Mouse (Mus musculus) gastrocnemius, adult 18-20 months (tissue): ENCODE measurements around the gene Exoc6. TPM values are rescaled to one million over a fixed set of nuclear protein-coding genes. Genes with fewer than 3 reads are reported as not detected.

ENCODE experiments used
- DNase-seq: peaks from one replicate; pipeline ENCODE4 v3.0.0; 2021; ENCODE audit warnings: low spot score
- total RNA-seq, 2 experiments: library from RNA; stranded (reverse); gene quantifications; 2 replicates each; pipeline ENCODE4 v1.2.3; 2021

Exoc6 gene
- total RNA-seq, 2 experiments from 2014 or later = 55.6 to 59.9 TPM

GRCm38 (mm10) chr19:37726585-37726984, 176.4 kb downstream of the Exoc6 start:
- DNase-seq = no peak

GRCm38 (mm10) chr19:37727366-37727765, 177.1 kb downstream of the Exoc6 start:
- DNase-seq = no peak

Other genes with a start within 250 kb of the Exoc6 start
- gene Ide, start 212.6 kb upstream of the Exoc6 start, total RNA-seq = 100 to 1,000 TPM; 106 to 173 TPM
- under 1 TPM; 0.18 to 0.19 TPM for gene Kif11, start 174.0 kb upstream of the Exoc6 start, total RNA-seq
- gene Hhex, start 115.6 kb upstream of the Exoc6 start, total RNA-seq = under 1 TPM; 0.21 to 0.78 TPM
- gene Cyp26c1, start 135.2 kb downstream of the Exoc6 start, total RNA-seq = not detected
- not detected for gene Cyp26a1, start 147.4 kb downstream of the Exoc6 start, total RNA-seq